Mouse (Mus musculus) lung, adult 2 months (tissue): ENCODE results near the gene Tifa.

Source experiments
- CTCF ChIP-seq: fragments of 200-500 bp; IDR thresholded peaks from 2 replicates; pipeline ENCODE4 v1.5.1; 2011; ENCODE audit warnings: mild to moderate bottlenecking, low read length, control low read depth; ENCODE audit not compliant: insufficient read depth
- POLR2A ChIP-seq: fragments of 200-500 bp; IDR thresholded peaks from 2 replicates; pipeline ENCODE4 v1.6.1; 2011; ENCODE audit warnings: low read depth, mild to moderate bottlenecking, control low read depth, low read length, borderline replicate concordance; ENCODE audit errors: extremely low read depth

DNA sequence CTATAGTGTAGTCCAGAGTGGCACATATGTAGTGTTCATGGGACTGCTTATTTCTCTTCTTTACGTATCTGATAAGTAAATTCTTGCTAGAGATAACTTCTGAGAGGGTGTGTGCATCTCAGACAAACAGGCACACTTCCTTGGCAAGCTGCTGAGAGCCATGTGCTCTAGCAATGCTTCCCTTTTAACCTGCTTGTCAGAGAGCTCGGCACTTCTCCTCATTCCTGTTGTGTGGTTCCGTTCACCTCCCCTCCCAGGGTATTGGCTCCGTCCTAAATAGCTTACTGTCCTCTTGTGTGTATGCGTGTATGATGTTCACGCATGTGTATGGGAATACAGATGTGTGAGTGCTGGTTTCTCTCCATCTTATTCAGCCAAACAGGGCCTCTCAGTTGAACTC lies 33.1 kb upstream of the Tifa start:
- TF ChIP-seq POLR2A = no peak
- TF ChIP-seq CTCF = no peak
